Mouse (Mus musculus) stomach, embryonic 16.5 days (tissue): Measurements from ENCODE around the gene Zcchc12. TPM values are rescaled to one million over a fixed set of nuclear protein-coding genes. Genes with fewer than 3 reads are reported as not detected.

Source experiments
- ATAC-seq: fragments of 200-750 bp; cut with Nextera tagmentation; 2 replicates; pipeline ENCODE4 v1.8.0; 2017; ENCODE audit warnings: moderate number of reproducible peaks, moderate TSS enrichment; ENCODE audit not compliant: insufficient read depth, low FRiP score
- H3K27ac ChIP-seq: fragments of 300-500 bp; sonication (generic); 2 replicates; pipeline ENCODE4 v1.5.1; 2014; ENCODE audit warnings: low read length
- H3K27me3 ChIP-seq: fragments of 300-500 bp; sonication (generic); 2 replicates; pipeline ENCODE4 v1.6.1; 2014; ENCODE audit warnings: low read length, control low read depth, mixed read lengths; ENCODE audit not compliant: control insufficient read depth, insufficient read depth
- H3K36me3 ChIP-seq: fragments of 300-500 bp; sonication (generic); 2 replicates; pipeline ENCODE4 v1.6.1; 2014; ENCODE audit warnings: low read length; ENCODE audit not compliant: control insufficient read depth, insufficient read depth
- H3K4me1 ChIP-seq: fragments of 300-500 bp; sonication (generic); 2 replicates; pipeline ENCODE4 v1.6.1; 2014; ENCODE audit warnings: low read length, control low read depth, mixed read lengths; ENCODE audit not compliant: control insufficient read depth, insufficient read depth
- H3K4me2 ChIP-seq: fragments of 300-500 bp; sonication (generic); 2 replicates; pipeline ENCODE4 v1.6.1; 2014; ENCODE audit warnings: low read depth, low read length, mixed read lengths
- H3K4me3 ChIP-seq: fragments of 300-500 bp; sonication (generic); replicated peaks from 2 replicates; pipeline ENCODE4 v1.5.1; 2014; ENCODE audit warnings: mild to moderate bottlenecking, low read length
- H3K9ac ChIP-seq: fragments of 300-500 bp; sonication (generic); 2 replicates; pipeline ENCODE4 v1.6.1; 2014; ENCODE audit warnings: low read length
- H3K9me3 ChIP-seq: fragments of 300-500 bp; sonication (generic); replicated peaks from 2 replicates; pipeline ENCODE4 v1.6.1; 2016; ENCODE audit warnings: low read length, control low read depth; ENCODE audit not compliant: control insufficient read depth
- WGBS: fragments of 180-500 bp; shearing (Covaris S2); extraction: QIAGEN DNeasy Blood & Tissue Kit; methylation state at CpG from one replicate; pipeline ENCODE4 v1.1.7; 2014; 5-methylcytosine and 5-hydroxymethylcytosine counted together
- polyA plus RNA-seq: library from polyadenylated mRNA; unstranded; fragments of >200 nt; fragmentation: Nextera tagmentation; extraction: Ambion mirVana; gene quantifications from 2 replicates; pipeline ENCODE4 v1.2.1, GENCODE M21; 2015

The Zcchc12 gene
- polyA plus RNA-seq, 1 experiment from 2014 or later = 18.4 TPM

- ATAC-seq = no peak
- H3K9ac ChIP-seq = no peak overlapping the region
- no peak overlapping the region for H3K4me3 ChIP-seq
- H3K27ac ChIP-seq = no peak overlapping the region
- H3K4me2 ChIP-seq = no peak overlapping the region
- no peaks in the 10 kb centered on the region for H3K9me3 ChIP-seq
- WGBS = 54% methylated on average over 2 of the region's 2 CpGs
- H3K4me1 ChIP-seq = no peaks in the 10 kb centered on the region
- H3K36me3 ChIP-seq = no peaks in the 10 kb centered on the region
- H3K27me3 ChIP-seq = no peaks in the 10 kb centered on the region
Observed at GRCm38 (mm10) chrX:36209554-36209953, 13.8 kb downstream of the Zcchc12 start.

- Histone ChIP-seq H3K36me3 (no peaks in the 10 kb centered on the region), H3K27ac (no peak overlapping the region), H3K4me2 (no peak overlapping the region), H3K9ac (no peak overlapping the region), H3K27me3 (no peaks in the 10 kb centered on the region), H3K4me1 (no peaks in the 10 kb centered on the region), H3K4me3 (no peak overlapping the region), H3K9me3 (no peaks in the 10 kb centered on the region)
- WGBS = 75% methylated on average over 3 of the region's 3 CpGs
- no peak for ATAC-seq
Observed at GRCm38 (mm10) chrX:36211216-36211615, 15.5 kb downstream of the Zcchc12 start.

- Histone ChIP-seq H3K4me2 (no peak overlapping the region), H3K4me3 (no peak overlapping the region), H3K9ac (no peak overlapping the region), H3K9me3 (no peaks in the 10 kb centered on the region), H3K27me3 (no peaks in the 10 kb centered on the region), H3K27ac (no peak overlapping the region), H3K36me3 (no peaks in the 10 kb centered on the region), H3K4me1 (no peaks in the 10 kb centered on the region)
- no peak for ATAC-seq
- 43% methylated on average over 2 of the region's 2 CpGs for WGBS
Observed at GRCm38 (mm10) chrX:36221366-36221765, 25.7 kb downstream of the Zcchc12 start.

GRCm38 (mm10) chrX:36225777-36226176 is 30.1 kb downstream of the Zcchc12 start:
- Histone ChIP-seq H3K9ac (no peak overlapping the region), H3K9me3 (no peaks in the 10 kb centered on the region), H3K27me3 (no peaks in the 10 kb centered on the region), H3K4me1 (no peaks in the 10 kb centered on the region), H3K4me2 (no peak overlapping the region), H3K4me3 (no peak overlapping the region), H3K27ac (no peak overlapping the region), H3K36me3 (no peaks in the 10 kb centered on the region)
- 13% methylated on average over 7 of the region's 7 CpGs for WGBS
- ATAC-seq = no peak

GRCm38 (mm10) chrX:36226577-36226976 is 30.9 kb downstream of the Zcchc12 start:
- WGBS = 30% methylated on average over 2 of the region's 2 CpGs
- Histone ChIP-seq H3K4me3 (no peak overlapping the region), H3K9ac (no peak overlapping the region), H3K4me2 (no peak overlapping the region), H3K27me3 (no peaks in the 10 kb centered on the region), H3K27ac (no peak overlapping the region), H3K9me3 (no peaks in the 10 kb centered on the region), H3K4me1 (no peaks in the 10 kb centered on the region), H3K36me3 (no peaks in the 10 kb centered on the region)
- ATAC-seq = no peak

- no peak overlapping the region for H3K27ac ChIP-seq
- 65% methylated on average over 7 of the region's 7 CpGs for WGBS
- H3K36me3 ChIP-seq = no peaks in the 10 kb centered on the region
- no peak for ATAC-seq
- H3K27me3 ChIP-seq = no peaks in the 10 kb centered on the region
- no peaks in the 10 kb centered on the region for H3K4me1 ChIP-seq
- no peak overlapping the region for H3K4me2 ChIP-seq
- no peak overlapping the region for H3K4me3 ChIP-seq
- no peak overlapping the region for H3K9ac ChIP-seq
- H3K9me3 ChIP-seq = no peaks in the 10 kb centered on the region
Observed at GRCm38 (mm10) chrX:36228861-36229260, 33.2 kb downstream of the Zcchc12 start.

- no peaks in the 10 kb centered on the region for H3K36me3 ChIP-seq
- no peak overlapping the region for H3K9ac ChIP-seq
- no peak overlapping the region for H3K4me2 ChIP-seq
- H3K27me3 ChIP-seq = no peaks in the 10 kb centered on the region
- H3K4me1 ChIP-seq = no peaks in the 10 kb centered on the region
- H3K4me3 ChIP-seq = no peak overlapping the region
- no peaks in the 10 kb centered on the region for H3K9me3 ChIP-seq
- WGBS = 56% methylated on average over 2 of the region's 2 CpGs
- no peak overlapping the region for H3K27ac ChIP-seq
- ATAC-seq = no peak
Observed at GRCm38 (mm10) chrX:36229273-36229672, 33.6 kb downstream of the Zcchc12 start.

- Histone ChIP-seq H3K4me3 (no peak overlapping the region), H3K27me3 (no peaks in the 10 kb centered on the region), H3K36me3 (no peaks in the 10 kb centered on the region), H3K4me1 (no peaks in the 10 kb centered on the region), H3K9ac (no peak overlapping the region), H3K27ac (no peak overlapping the region), H3K4me2 (no peak overlapping the region), H3K9me3 (no peaks in the 10 kb centered on the region)
- no peak for ATAC-seq
- 72% methylated on average over 6 of the region's 6 CpGs for WGBS
Observed at GRCm38 (mm10) chrX:36235652-36236051, 39.9 kb downstream of the Zcchc12 start.
